Comparison of ENCODE assay signal across 8 mouse cellular contexts in genomic region chr5:36483203-36484101, GRCm38 (mm10). TPM values are rescaled to one million over a fixed set of nuclear protein-coding genes. Genes with fewer than 3 reads are reported as not detected.
DNase-seq lines count a peak whose midpoint lies in the region; ATAC-seq lines count a peak whose summit lies in the region.

No protein-coding gene starts in this region.

- intact Hi-C loops in heart, postnatal 10 days (cut with DNase I), result loop anchor here (5.0 kb wide), 1 partner anchor 99 kb away; no protein-coding TSS in a partner anchor
- intact Hi-C loops in left cerebral cortex, postnatal 36 days (cut with DNase I), result loop anchor here (2.0 to 5.0 kb wide), 2 partner anchors 19 to 99 kb away; partner anchors contain the start of gene Grpel1

- peak; percentile 27; the same call in 1 of the 2 replicates for ATAC-seq in erythroid progenitor cell, adult 5-6 weeks (replicated peaks; ENCODE audit: low FRiP score, poor library complexity, severe bottlenecking)

- no peaks in the 10 kb centered on the region for H3K27me3 ChIP-seq in splenic B cell, adult 2 months (ENCODE audit: control insufficient read depth, insufficient read depth, low read length, poor library complexity, severe bottlenecking)

- peak; percentile 64 to 86 for DNase-seq in adrenal gland, adult (ENCODE audit: inconsistent age in 2 of 2, low spot score in 1 of 2)
- DNase-seq in adrenal gland, adult 8-10 months, result no peak
- peak; percentile 42 to 44 for DNase-seq in adrenal gland, postnatal 36 days
- peak; percentile 58 to 63 for DNase-seq in heart, postnatal 10 days
- peak; percentile 53 to 57 for DNase-seq in left cerebral cortex, postnatal 36 days (ENCODE audit: low spot score in 2 of 2)
- peak; percentile 60 for DNase-seq in mesoderm, embryonic 11.5 days (ENCODE audit: low read depth, low spot score)
- peak; percentile 64 for DNase-seq in splenic B cell, adult 2 months (ENCODE audit: low read depth, low spot score)

- no peaks in the 10 kb centered on the region for H3K36me3 ChIP-seq in splenic B cell, adult 2 months (ENCODE audit: control insufficient read depth, insufficient read depth, low read length, poor library complexity, severe bottlenecking)

RNA-seq across cellular contexts. Expression of gene Tada2b, which starts 0.6 kb away (rescaled TPM):
- total RNA-seq in adrenal gland, adult 8-10 months (2022), result 10 to 100 TPM; 34.0 to 42.2 (median 35.6) TPM
- 10 to 100 TPM; 33.7 to 40.7 TPM for total RNA-seq in adrenal gland, postnatal 36 days (2021)
- total RNA-seq in erythroid progenitor cell, adult 5-6 weeks (2015; ENCODE audit: low replicate concordance), result 10.5 and 13.8 TPM in 2 replicates
- 7.6 and 16.3 TPM in 2 replicates for total RNA-seq in erythroid progenitor cell, adult 5-6 weeks (2017; ENCODE audit: low replicate concordance)
- total RNA-seq in heart, postnatal 10 days (2021), result 10 to 100 TPM; 18.3 to 20.1 TPM
- total RNA-seq in left cerebral cortex, postnatal 36 days (2021), result 10 to 100 TPM; 27.8 to 28.2 TPM

RNA-seq across cellular contexts. Expression of gene Ccdc96, which starts 0.9 kb away (rescaled TPM):
- total RNA-seq in adrenal gland, adult 8-10 months (2022), result under 1 TPM; 0.38 to 0.99 (median 0.55) TPM
- under 1 TPM; 0.33 to 0.46 TPM for total RNA-seq in adrenal gland, postnatal 36 days (2021)
- 1.7 and 2.9 TPM in 2 replicates for total RNA-seq in erythroid progenitor cell, adult 5-6 weeks (2015; ENCODE audit: low replicate concordance)
- 1.8 and 2.7 TPM in 2 replicates for total RNA-seq in erythroid progenitor cell, adult 5-6 weeks (2017; ENCODE audit: low replicate concordance)
- under 1 TPM; 0.14 to 0.22 TPM for total RNA-seq in heart, postnatal 10 days (2021)
- total RNA-seq in left cerebral cortex, postnatal 36 days (2021), result 1 to 10 TPM; 1.0 to 1.1 TPM

RNA-seq across cellular contexts. Expression of gene Grpel1, which starts 18.7 kb away (rescaled TPM):
- 10 to 100 TPM; 53.4 to 69.1 (median 62.6) TPM for total RNA-seq in adrenal gland, adult 8-10 months (2022)
- total RNA-seq in adrenal gland, postnatal 36 days (2021), result 10 to 100 TPM; 76.8 to 79.5 TPM
- total RNA-seq in erythroid progenitor cell, adult 5-6 weeks (2015; ENCODE audit: low replicate concordance), result 11.2 and 13.8 TPM in 2 replicates
- total RNA-seq in erythroid progenitor cell, adult 5-6 weeks (2017; ENCODE audit: low replicate concordance), result 12.8 and 19.0 TPM in 2 replicates
- total RNA-seq in heart, postnatal 10 days (2021), result 10 to 100 TPM; 60.6 to 62.4 TPM
- total RNA-seq in left cerebral cortex, postnatal 36 days (2021), result 10 to 100 TPM; 21.1 to 22.9 TPM
